Mouse (Mus musculus): ENCODE measurements at regions not wholly inside any gene's neighbourhood (a gene's known extent, or its start where the extent isn't known, plus 50 kb on each side); places are given as distances from the start of the nearest gene placed in this dataset.
"Not testable (repeated sequence)": the region's sequence is repeated elsewhere in the genome, so short reads cannot be mapped to it uniquely, and the experiment has no call there.

DNA sequence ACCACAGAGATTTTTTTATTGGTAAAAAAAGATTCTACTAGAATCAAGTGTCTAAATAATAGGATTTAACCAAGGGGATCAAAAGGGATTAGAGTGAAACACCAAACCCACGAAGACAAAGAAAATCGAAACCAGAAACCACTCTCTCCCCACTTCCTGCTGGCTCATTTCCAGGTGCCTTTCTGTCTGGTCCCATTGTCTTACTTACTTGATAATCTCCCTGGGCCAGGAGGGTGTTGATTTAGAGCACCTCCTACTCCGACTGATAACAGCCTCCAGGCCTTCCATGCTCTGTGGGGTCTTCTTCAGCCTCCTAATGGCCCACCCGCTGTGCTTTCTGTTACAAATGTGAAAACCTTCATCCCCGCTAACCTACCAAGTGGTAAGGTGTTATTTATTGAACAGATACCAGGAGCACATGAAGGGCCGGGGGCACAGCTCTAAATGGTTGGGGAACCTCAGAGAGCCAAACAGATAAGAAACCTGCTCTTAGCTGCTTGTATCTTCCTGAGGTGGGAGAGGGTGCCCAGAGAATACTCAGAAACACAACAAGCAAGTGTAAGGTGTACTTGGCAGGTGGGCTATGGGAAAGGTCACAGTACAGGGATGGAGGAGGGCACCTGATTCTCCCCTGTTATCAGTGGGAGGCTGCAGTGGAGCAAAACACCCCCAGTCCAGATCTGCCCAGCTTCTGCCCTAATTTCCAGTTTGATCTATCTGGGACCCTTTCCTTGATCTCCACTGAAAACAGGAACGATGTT, 72.6 kb upstream of the Cpsf6 start:
- no peak overlapping the region for H3K9ac ChIP-seq (ENCODE audit: low read length)
- no peak overlapping the region for H3K4me3 ChIP-seq (ENCODE audit: low read length)
- no peaks in the 10 kb centered on the region for H3K27me3 ChIP-seq (ENCODE audit: control insufficient read depth, insufficient read depth, low read depth, low read length)
- no peak overlapping the region for H3K4me2 ChIP-seq (ENCODE audit: low read depth, low read length)
- 50% methylated on average over 7 of the region's 7 CpGs for WGBS
- no peak for ATAC-seq (ENCODE audit: low read depth)
- H3K36me3 ChIP-seq (ENCODE audit: control insufficient read depth, insufficient read depth, low read length), result no peaks in the 10 kb centered on the region
- no peak overlapping the region for H3K27ac ChIP-seq (ENCODE audit: low read length)
- peaks cover 4% of the 10 kb centered on the region for H3K4me1 ChIP-seq (replicated peaks; ENCODE audit: control insufficient read depth, insufficient read depth, low read length)
- no peaks in the 10 kb centered on the region for H3K9me3 ChIP-seq (ENCODE audit: control insufficient read depth, low read length)

DNA sequence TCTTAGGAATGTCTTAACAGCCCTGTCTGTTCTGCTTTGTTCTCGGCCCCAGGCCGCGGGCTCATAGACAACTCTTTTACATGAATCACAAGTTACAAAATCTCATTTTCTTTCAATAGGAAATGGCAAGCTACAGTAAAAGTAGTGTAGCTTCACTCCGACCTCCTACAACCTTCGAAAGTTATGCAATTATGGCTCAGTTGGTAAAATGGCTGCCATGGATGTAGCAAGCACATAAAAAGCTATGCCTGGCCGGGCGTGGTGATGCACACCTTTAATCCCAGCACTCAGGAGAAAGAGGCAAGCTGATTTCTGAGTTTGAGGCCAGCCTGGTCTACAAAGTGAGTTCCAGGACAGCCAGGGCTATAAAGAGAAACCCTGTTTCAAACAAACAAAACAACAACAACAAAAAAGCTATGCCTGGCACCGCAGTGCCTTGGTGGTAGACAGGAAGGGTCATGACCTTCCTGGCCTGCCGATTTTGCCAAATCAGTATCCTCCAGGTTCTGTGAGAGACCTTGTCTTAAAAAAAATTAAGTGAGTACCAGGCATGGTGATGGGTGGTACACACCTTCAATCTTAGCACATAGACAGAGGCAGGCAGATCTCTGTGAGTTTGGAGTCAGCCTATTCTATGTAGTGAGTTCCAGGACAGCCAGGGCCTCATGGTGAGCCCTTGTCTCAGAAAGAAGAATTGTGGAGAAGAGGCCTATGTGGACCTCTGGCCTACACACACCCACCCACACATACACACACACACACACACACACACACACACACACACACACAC, 71.8 kb upstream of the Cpsf6 start:
- Histone ChIP-seq H3K9ac (ENCODE audit: low read length) (no peak overlapping the region), H3K9me3 (ENCODE audit: control insufficient read depth, low read length) (no peaks in the 10 kb centered on the region), H3K36me3 (ENCODE audit: control insufficient read depth, insufficient read depth, low read length) (no peaks in the 10 kb centered on the region), H3K4me3 (ENCODE audit: low read length) (no peak overlapping the region), H3K4me1 (replicated peaks; ENCODE audit: control insufficient read depth, insufficient read depth, low read length) (no peaks in the 10 kb centered on the region; the same call in 1 of the 2 replicates), H3K27ac (ENCODE audit: low read length) (no peak overlapping the region), H3K27me3 (ENCODE audit: control insufficient read depth, insufficient read depth, low read depth, low read length) (no peaks in the 10 kb centered on the region), H3K4me2 (ENCODE audit: low read depth, low read length) (no peak overlapping the region)
- ATAC-seq (ENCODE audit: low read depth), result no peak
- 84% methylated on average over 9 of the region's 9 CpGs for WGBS

DNA sequence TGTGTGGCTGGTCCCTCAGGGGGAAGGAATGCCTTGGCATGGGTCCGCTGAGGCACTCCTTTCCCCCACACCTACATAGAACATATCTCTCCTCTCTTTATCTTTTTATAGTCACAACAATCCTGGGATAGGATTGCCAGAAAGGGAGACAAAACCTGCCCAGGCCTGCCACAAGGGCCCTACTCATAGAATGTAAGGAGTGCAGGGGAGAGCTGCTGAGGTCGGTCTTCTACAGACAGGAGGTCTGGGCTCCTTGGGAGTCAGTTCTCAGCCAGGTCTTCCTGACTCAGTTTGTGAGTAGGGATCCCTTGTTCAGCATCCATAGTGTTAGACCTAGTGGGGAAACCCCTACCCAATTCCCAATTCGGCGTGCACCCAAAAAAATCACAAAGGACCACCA, 70.8 kb upstream of the Cpsf6 start:
- no peak for ATAC-seq (ENCODE audit: low read depth)
- 87% methylated on average over 4 of the region's 4 CpGs for WGBS
- no peak overlapping the region for H3K27ac ChIP-seq (ENCODE audit: low read length)

DNA sequence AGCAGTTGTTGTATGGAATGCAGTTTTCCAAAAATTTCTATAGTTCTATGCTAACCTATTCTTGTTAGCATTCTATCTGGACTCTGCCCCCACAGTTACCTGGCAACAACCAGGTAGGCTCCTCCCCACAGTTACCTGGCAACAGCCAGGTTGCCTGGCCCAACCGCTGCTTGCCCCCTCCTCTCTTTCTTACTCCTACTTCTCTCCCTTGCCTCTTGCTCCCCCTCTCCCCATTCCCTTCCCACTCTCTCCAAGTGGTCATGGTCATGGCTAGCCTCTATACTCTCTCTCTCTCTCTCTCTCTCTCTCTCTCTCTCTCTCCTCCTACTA, 70.4 kb upstream of the Cpsf6 start:
- no peak overlapping the region for H3K9ac ChIP-seq (ENCODE audit: low read length)
- WGBS, result 71% methylated on average over 1 of the region's 1 CpGs
- H3K4me2 ChIP-seq (ENCODE audit: low read depth, low read length), result no peak overlapping the region
- H3K36me3 ChIP-seq (ENCODE audit: control insufficient read depth, insufficient read depth, low read length), result no peaks in the 10 kb centered on the region
- no peak for ATAC-seq (ENCODE audit: low read depth)
- no peak overlapping the region for H3K4me3 ChIP-seq (ENCODE audit: low read length)
- H3K4me1 ChIP-seq (replicated peaks; ENCODE audit: control insufficient read depth, insufficient read depth, low read length), result no peaks in the 10 kb centered on the region; the same call in 1 of the 2 replicates
- H3K27ac ChIP-seq (ENCODE audit: low read length), result no peak overlapping the region
- H3K9me3 ChIP-seq (ENCODE audit: control insufficient read depth, low read length), result no peaks in the 10 kb centered on the region
- no peaks in the 10 kb centered on the region for H3K27me3 ChIP-seq (ENCODE audit: control insufficient read depth, insufficient read depth, low read depth, low read length)

More for the DNA sequence above, 70.8 kb upstream of the Cpsf6 start:
- no peaks in the 10 kb centered on the region for H3K27me3 ChIP-seq (ENCODE audit: control insufficient read depth, insufficient read depth, low read depth, low read length)
- no peak overlapping the region for H3K9ac ChIP-seq (ENCODE audit: low read length)
- H3K4me1 ChIP-seq (replicated peaks; ENCODE audit: control insufficient read depth, insufficient read depth, low read length), result no peaks in the 10 kb centered on the region; the same call in 1 of the 2 replicates
- H3K9me3 ChIP-seq (ENCODE audit: control insufficient read depth, low read length), result no peaks in the 10 kb centered on the region
- no peak overlapping the region for H3K4me2 ChIP-seq (ENCODE audit: low read depth, low read length)
- H3K4me3 ChIP-seq (ENCODE audit: low read length), result no peak overlapping the region
- H3K36me3 ChIP-seq (ENCODE audit: control insufficient read depth, insufficient read depth, low read length), result no peaks in the 10 kb centered on the region

DNA sequence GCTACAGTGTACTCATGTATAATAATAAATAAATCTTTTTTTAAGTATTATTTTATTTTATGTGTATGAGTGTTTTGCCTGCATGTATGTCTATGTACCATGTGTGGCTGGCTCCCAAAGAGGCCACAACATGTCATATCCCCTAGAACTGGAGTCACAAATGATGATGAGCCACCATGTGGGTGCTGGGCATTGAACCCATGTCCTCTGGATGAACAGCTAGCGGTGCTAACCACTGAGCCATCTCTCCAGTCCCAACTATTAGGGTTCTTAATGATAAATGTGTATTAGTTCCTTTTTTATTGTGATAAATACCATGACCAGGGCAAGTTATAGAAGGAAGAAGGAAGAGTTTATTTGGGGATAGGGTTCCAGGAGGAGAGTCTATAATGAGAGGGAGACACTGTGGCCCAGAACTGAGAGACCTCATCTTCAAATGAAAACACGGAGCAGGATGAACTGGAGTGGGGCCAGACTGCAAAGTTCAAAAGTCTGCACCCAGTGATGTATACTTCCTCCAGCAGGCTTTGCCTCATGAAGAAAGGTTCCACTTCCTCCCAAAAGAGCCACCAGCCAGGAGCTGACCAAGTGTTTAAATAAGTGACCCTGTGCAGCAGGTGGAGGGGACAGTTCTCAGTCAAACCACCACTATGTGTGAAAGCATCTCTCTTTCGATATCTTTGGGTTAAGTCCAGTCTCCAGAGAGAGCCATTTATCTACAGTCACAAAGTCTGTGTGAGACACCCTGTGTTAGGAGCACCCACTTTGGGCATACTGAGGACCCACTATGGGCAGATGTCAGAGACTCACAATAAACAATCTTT, 69.8 kb upstream of the Cpsf6 start:
- WGBS, result 79% methylated on average over 3 of the region's 3 CpGs
- no peak overlapping the region for H3K27ac ChIP-seq (ENCODE audit: low read length)
- H3K27me3 ChIP-seq (ENCODE audit: control insufficient read depth, insufficient read depth, low read depth, low read length), result no peaks in the 10 kb centered on the region
- no peak overlapping the region for H3K9ac ChIP-seq (ENCODE audit: low read length)
- H3K9me3 ChIP-seq (ENCODE audit: control insufficient read depth, low read length), result no peaks in the 10 kb centered on the region
- no peak overlapping the region for H3K4me3 ChIP-seq (ENCODE audit: low read length)
- H3K4me1 ChIP-seq (replicated peaks; ENCODE audit: control insufficient read depth, insufficient read depth, low read length), result no peaks in the 10 kb centered on the region; the same call in 1 of the 2 replicates
- ATAC-seq (ENCODE audit: low read depth), result no peak
- no peak overlapping the region for H3K4me2 ChIP-seq (ENCODE audit: low read depth, low read length)
- H3K36me3 ChIP-seq (ENCODE audit: control insufficient read depth, insufficient read depth, low read length), result no peaks in the 10 kb centered on the region

DNA sequence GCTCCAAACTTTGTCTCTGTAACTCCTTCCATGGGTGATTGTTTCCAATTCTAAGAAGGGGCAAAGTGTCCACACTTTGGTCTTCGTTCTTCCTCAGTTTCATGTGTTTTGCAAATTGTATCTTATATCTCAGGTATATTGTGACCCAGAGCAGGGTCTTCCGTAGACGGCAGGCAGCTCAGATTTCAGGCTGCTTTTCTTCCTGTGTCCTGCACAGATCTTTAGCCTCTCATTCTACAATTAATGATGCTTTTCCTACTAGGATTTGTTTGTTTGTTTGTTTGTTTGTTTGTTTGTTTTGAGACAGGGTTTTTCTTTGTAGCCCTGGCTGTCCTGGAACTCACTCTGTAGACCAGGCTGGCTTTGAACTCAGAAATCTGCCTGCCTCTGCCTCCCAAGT, 69.0 kb upstream of the Cpsf6 start:
- H3K4me3 ChIP-seq (ENCODE audit: low read length); H3K27me3 ChIP-seq (ENCODE audit: control insufficient read depth, insufficient read depth, low read depth, low read length); H3K27ac ChIP-seq (ENCODE audit: low read length); ATAC-seq (ENCODE audit: low read depth); H3K36me3 ChIP-seq (ENCODE audit: control insufficient read depth, insufficient read depth, low read length); H3K4me1 ChIP-seq (replicated peaks; ENCODE audit: control insufficient read depth, insufficient read depth, low read length); H3K9me3 ChIP-seq (ENCODE audit: control insufficient read depth, low read length); H3K4me2 ChIP-seq (ENCODE audit: low read depth, low read length); H3K9ac ChIP-seq (ENCODE audit: low read length): not testable (repeated sequence)
- 90% methylated on average over 3 of the region's 3 CpGs for WGBS

DNA sequence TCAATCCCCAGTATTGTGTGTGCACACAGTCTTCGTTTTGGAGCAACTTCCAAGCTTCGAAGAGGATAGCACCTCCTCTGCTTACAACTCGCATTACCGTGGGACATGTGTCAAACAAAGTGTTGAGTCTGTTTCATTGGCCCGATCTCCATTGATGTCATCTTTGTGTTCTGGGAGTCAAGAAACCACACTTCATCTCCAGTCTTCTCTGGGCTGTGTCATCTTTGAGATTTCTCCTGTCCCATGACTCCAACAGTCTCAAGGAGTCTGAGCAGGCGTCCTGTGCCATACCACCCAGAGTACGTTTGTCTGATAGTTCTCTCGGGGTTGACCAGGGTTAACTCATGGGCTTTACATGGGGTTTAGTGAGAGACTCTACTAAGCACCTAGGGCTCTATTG, 67.8 kb upstream of the Cpsf6 start:
- Histone ChIP-seq H3K4me1 (replicated peaks; ENCODE audit: control insufficient read depth, insufficient read depth, low read length) (no peaks in the 10 kb centered on the region; the same call in 1 of the 2 replicates), H3K4me3 (ENCODE audit: low read length) (no peak overlapping the region), H3K4me2 (ENCODE audit: low read depth, low read length) (no peak overlapping the region), H3K36me3 (ENCODE audit: control insufficient read depth, insufficient read depth, low read length) (no peaks in the 10 kb centered on the region), H3K9me3 (ENCODE audit: control insufficient read depth, low read length) (no peaks in the 10 kb centered on the region), H3K9ac (ENCODE audit: low read length) (no peak overlapping the region), H3K27me3 (ENCODE audit: control insufficient read depth, insufficient read depth, low read depth, low read length) (no peaks in the 10 kb centered on the region), H3K27ac (ENCODE audit: low read length) (no peak overlapping the region)
- ATAC-seq (ENCODE audit: low read depth), result no peak
- WGBS, result 93% methylated on average over 8 of the region's 8 CpGs

DNA sequence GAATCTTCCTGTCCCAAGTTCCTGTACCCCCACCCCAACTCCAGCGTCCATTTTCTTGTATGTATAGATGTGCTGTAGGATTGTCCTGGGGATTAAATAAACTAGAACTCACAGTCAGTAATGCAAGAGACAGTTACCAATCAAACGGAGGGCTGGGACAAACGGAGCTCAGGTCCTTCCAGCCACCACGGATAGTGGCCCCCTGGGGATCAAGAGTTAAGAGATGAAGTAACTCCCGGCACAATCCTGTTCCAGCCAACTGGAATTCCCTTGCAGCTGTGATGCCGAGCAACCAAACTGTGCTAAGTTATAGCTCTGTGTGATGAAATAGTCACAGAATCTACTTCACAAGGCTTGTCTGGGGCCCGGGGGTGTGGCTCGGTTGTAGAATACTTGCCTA, 67.4 kb upstream of the Cpsf6 start:
- Histone ChIP-seq H3K27me3 (ENCODE audit: control insufficient read depth, insufficient read depth, low read depth, low read length) (no peaks in the 10 kb centered on the region), H3K9ac (ENCODE audit: low read length) (no peak overlapping the region), H3K9me3 (ENCODE audit: control insufficient read depth, low read length) (no peaks in the 10 kb centered on the region), H3K36me3 (ENCODE audit: control insufficient read depth, insufficient read depth, low read length) (no peaks in the 10 kb centered on the region), H3K4me2 (ENCODE audit: low read depth, low read length) (no peak overlapping the region), H3K4me3 (ENCODE audit: low read length) (no peak overlapping the region), H3K4me1 (replicated peaks; ENCODE audit: control insufficient read depth, insufficient read depth, low read length) (no peaks in the 10 kb centered on the region; the same call in 1 of the 2 replicates), H3K27ac (ENCODE audit: low read length) (no peak overlapping the region)
- 68% methylated on average over 8 of the region's 8 CpGs for WGBS
- ATAC-seq (ENCODE audit: low read depth), result no peak

DNA sequence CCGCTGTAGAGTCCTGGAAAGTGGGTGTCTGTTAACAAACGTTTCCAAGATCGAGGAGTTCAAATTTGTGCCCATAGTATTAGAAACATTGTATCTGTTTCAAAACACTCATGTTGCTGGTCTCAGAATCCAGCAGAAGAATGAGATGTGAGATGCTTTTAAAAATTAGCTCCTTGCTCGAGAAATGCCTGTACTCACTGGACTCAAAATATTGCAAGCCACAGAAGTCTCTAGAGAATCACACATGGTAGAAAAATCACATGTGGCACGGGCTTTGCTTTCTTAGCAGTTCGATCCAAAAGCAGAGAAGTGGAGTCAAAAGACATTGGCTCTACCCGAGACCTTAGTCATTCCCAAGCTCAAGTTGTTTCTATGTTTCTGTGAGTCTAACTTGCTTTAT, 67.0 kb upstream of the Cpsf6 start:
- H3K4me1 ChIP-seq (replicated peaks; ENCODE audit: control insufficient read depth, insufficient read depth, low read length), result no peaks in the 10 kb centered on the region
- 82% methylated on average over 7 of the region's 7 CpGs for WGBS
- H3K27ac ChIP-seq (ENCODE audit: low read length), result no peak overlapping the region
- H3K36me3 ChIP-seq (ENCODE audit: control insufficient read depth, insufficient read depth, low read length), result no peaks in the 10 kb centered on the region
- H3K4me2 ChIP-seq (ENCODE audit: low read depth, low read length), result no peak overlapping the region
- no peak overlapping the region for H3K9ac ChIP-seq (ENCODE audit: low read length)
- no peak for ATAC-seq (ENCODE audit: low read depth)
- H3K4me3 ChIP-seq (ENCODE audit: low read length), result no peak overlapping the region
- no peaks in the 10 kb centered on the region for H3K9me3 ChIP-seq (ENCODE audit: control insufficient read depth, low read length)
- no peaks in the 10 kb centered on the region for H3K27me3 ChIP-seq (ENCODE audit: control insufficient read depth, insufficient read depth, low read depth, low read length)

All from lung, embryonic 16.5 days (tissue).